Mouse (Mus musculus): ENCODE measurements at regions not wholly inside any gene's neighbourhood (a gene's known extent, or its start where the extent isn't known, plus 50 kb on each side); places are given as distances from the start of the nearest gene placed in this dataset.

DNA sequence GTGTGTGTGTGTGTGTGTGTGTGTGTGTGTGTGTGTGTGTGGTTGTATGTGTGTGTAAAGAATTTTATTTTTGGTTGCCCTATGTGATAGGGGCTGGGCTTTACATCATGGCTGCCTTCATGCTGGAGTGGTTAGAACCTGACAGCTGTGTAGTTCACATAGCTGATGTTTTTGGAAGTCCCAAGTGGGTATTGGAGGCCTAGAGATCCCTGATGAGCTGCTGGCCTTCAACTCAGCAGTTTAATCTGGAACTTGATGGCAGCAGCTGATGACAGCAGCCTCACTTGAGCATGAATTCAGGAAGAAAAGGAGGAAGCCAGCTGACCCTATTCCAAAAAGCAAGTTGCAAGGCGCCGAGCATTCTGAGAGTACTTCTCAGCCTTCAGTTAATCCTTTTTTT lies 846.6 kb downstream of the Adgrl2 start:
- no peak for DNase-seq (ENCODE audit: low spot score)

DNA sequence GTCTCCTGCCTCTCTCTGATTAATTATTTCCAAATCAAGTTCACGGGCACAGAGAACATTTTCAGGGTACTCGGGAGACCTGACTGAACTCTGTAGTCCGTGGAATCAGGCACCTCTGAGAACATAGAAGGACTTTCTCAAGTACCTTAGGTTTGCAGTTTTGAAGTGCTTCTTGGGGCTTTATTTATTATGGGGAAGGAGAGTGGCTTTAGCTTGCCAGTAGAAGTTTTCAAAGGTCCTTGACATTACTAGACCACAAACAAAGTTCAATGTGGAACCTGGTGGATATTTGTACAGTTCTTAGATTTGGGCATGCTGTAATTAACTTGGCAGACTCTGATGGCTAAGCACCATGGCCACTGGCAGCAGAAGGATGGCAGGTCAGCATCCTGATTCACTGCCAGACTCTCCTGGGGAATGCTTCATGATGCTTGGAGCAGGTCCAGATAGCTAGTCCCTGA lies 853.5 kb downstream of the Adgrl2 start:
- DNase-seq (ENCODE audit: low spot score), result no peak

DNA sequence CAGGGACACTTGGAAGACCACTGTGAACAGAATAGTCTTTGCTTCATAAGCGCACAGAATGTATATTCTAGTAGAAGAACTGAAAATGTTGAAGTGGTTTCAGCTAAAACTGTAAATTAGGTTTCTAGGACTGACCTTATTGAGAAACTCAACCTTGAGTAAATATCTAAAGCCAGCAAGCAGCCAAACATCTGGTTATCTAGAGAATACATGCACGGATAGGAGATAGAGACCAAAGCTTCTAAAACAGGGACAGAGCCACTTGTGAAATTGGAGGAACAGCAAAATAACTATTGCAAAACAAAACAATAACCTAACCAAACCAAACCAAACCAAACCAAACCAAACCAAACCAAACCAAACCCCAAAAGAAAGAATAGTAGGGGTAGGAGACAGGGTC lies 855.7 kb downstream of the Adgrl2 start:
- DNase-seq (ENCODE audit: low spot score), result no peak

DNA sequence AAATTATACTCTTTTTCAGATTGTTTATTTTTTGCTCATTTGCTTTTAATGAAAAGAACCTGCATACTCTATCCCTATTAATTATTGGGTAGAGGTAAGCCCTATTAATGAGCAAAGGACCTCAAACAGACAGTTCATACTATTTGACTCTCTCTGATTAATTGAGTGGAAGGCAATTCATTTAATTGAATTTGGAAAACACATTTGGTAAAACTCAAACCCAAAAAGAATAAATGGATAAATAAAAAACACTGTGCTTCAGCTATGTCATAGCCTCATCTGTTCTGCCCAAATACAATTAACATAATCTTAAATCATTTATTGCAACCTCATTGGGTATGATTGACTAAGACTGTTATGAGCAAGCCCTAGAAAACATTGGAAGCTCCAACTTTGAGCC lies 874.8 kb downstream of the Adgrl2 start:
- no peak for DNase-seq (ENCODE audit: low spot score)

DNA sequence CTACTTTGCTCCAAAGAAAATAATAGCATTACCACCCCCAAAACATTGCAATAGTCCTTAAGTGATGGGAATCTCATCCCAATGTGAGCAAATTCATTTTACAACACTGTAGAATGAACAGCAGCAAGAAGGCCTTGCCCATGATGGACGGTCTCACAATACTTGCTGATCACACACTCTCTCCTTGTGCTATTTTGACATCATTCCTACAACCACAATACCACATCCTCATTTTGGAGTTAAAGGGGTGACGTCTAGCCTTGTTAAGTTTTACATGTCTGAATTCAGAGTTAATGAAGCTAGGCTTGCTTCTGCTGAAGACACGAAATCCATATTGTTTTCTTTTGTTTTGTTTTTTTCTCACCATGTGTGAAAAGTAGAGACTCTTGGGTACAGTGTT lies 878.2 kb downstream of the Adgrl2 start:
- no peak for DNase-seq (ENCODE audit: low spot score)

DNA sequence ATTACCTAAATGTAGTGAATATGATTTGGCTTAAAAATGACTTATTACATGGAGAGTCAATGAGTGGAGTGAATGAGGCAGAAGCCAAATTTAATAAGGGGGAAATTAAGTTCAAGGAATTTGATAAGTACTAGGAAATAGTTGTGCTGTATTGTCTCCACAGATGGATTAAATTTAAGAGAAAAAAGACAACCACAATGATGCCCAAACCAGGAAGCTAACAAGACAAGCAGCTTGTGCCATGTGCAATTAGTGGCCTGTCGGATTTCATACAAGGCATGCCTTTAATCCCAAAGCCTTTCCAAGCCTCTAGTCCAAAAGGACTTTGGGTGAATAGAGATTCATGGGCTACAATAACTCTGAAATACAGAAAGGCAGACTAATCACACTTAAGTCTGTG lies 883.3 kb downstream of the Adgrl2 start:
- no peak for DNase-seq (ENCODE audit: low spot score)

DNA sequence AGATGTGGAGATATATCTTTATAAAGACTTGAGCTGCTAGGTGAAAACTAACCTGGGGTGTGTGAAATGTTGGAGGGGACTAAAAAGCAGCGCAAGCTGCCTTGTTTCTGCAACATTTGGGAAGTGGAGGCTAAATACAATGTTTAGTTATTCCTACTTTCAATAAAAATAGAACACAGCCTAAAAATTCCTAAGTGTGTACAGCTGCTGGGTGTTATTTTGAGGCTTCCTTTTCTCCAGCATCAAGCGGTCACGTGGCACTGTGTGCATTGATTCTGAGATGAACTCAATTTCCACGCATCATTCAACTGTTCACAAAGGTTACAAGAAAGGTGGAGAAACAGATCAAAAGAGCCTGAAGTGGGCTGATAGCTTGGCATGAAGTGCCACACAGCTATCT lies 896.4 kb downstream of the Adgrl2 start:
- no peak for DNase-seq (ENCODE audit: low spot score)

DNA sequence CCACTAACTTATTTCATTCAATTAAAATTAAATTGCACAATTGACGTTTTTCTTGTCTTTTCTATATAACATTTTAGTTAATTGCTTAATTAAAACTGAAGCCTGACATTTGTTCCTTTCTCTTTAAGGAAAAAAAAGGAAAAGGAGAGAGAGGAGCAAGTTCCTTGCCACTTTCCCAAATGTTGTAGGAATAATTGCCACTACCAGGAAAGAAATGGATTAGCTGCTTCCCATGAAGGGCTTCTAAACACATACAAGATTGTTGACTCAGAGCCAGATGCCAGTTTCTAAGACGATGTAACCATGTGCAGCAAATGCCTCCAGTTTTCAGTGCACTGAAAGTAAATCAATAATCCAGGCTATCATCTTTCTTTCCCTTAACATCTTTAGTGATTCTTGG lies 914.5 kb downstream of the Adgrl2 start:
- no peak for DNase-seq (ENCODE audit: low spot score)

DNA sequence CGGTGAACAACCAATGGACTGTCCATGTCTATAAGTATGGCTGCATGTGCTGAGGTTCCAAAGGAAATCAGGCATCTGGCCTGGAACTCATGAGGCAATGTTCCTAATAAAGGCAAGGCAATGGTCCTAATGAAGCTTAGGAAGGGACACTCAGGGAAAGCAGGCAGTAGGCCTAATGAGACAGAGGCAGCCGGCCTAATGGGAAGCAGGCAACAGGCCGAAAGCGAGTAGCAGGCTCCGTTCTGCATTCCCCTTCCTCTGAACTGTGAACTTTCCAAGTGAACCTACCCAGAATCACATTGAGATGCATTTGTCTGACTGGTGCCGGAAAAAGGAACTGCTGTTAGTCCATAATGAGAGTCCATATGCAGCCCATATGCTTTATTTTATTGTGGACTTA lies 923.7 kb downstream of the Adgrl2 start:
- DNase-seq (ENCODE audit: low spot score), result no peak

DNA sequence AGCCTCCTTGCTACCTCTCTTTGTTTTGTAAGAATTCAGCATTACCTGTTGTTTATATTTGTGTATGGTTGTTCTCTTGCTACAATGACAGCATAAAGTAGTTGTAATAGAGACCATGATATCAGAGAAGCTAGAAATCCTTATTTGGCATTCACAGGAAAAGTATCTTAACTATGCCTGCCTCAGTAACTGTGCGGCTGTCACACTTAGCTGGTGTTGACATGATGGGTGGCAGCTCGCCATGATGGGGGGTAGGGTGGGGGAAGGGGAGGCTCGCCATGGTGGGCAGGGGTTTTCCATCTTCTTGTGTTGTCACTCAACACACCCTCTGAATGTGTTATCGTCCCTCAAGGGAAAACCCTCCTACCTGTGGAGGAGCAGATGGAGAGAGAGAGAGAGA lies 934.3 kb downstream of the Adgrl2 start:
- no peak for DNase-seq (ENCODE audit: low spot score)

DNA sequence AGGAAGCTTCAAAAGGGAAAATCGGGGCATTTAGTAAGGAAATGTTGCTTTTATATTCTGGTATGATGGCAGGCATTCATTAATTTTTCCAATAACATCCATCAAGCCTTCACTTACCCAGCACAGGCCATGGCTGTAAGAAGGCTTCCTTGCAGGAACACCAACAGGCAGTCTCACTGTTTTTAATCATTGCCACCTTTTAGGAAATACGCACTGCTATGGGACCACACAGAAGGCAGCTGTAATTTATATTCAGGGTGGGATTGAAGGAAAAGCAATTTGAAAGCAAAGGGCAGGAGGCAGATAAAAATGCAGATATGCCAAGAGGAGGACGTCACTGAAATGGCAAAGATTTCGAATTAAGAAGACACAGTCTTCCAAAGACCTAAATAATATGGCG lies 937.8 kb downstream of the Adgrl2 start:
- DNase-seq (ENCODE audit: low spot score), result no peak

DNA sequence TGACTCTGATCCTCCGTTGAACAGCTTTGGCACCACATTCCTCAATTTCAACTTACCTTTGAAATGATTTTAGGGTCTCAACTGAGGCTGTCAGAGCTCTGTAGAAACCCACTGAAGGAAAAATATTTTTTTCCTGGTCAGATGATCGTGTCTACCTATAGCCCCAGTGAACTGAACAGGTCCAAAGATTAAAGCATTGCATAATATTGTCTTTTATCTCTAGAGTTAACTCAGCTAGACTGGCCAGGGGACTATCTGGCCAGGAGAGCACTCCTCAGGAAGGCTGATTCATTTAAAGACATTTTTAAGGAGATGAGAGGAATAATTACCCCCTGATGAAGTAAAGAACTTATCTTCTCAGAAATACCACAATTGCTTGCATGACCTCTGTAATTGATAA lies 942.1 kb downstream of the Adgrl2 start:
- no peak for DNase-seq (ENCODE audit: low spot score)

DNA sequence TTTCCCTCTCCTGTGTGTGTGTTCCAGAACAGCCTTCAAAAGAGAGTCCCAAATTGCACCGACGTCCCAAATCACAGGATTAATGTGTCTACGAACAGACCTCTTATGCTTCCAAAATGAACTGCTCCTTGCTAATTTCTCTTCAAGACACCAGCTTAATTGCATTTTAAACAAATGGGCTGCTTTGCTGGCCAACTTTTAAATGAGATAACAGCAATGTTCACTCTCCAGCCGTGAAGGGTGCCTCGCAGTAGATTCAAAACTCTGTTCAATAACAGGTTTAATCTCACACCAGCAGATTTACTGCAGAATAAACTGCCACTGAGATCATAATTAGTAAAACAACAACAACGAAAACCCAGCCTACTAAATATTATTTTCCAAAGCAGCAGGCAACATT lies 957.8 kb downstream of the Adgrl2 start:
- no peak for DNase-seq (ENCODE audit: low spot score)

DNA sequence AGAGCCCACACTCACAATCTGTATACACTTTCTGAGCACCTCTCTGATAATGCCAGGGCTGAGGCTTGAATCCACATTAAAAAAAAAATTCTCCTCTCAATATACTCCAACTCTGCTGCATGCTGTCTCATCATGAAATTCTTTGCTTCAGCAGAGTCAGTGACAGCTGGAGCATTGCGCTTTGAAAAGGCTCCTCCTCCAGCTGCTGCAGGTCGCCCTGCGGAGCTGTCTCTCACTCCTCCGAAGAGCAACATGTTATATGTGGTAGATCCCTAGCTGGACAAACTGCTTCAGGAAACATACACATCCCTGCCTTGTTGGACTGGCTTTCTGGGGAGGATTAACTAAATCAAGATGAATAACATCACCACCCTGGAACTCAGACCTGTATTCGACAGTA lies 984.5 kb downstream of the Adgrl2 start:
- no peak for DNase-seq (ENCODE audit: low spot score)

DNA sequence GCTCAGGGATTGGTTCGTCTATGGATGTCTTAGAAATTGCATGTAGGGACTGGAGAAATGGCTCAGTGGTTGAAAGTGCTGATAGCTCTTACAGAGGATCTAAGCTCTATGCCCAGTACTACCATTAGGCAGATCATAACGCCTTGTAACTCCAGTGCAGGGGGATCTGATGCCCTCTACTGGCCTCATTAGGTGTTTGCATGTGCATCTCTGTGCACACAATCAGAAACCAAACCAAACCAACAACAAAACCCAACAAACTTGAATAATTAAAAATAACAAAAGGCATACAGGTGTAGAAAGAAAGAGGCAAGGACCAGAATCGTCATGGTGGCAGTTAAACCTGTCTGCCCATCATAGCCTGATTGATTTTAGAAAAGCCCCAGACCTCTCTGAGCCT lies 986.3 kb downstream of the Adgrl2 start:
- DNase-seq (ENCODE audit: low spot score), result no peak

DNA sequence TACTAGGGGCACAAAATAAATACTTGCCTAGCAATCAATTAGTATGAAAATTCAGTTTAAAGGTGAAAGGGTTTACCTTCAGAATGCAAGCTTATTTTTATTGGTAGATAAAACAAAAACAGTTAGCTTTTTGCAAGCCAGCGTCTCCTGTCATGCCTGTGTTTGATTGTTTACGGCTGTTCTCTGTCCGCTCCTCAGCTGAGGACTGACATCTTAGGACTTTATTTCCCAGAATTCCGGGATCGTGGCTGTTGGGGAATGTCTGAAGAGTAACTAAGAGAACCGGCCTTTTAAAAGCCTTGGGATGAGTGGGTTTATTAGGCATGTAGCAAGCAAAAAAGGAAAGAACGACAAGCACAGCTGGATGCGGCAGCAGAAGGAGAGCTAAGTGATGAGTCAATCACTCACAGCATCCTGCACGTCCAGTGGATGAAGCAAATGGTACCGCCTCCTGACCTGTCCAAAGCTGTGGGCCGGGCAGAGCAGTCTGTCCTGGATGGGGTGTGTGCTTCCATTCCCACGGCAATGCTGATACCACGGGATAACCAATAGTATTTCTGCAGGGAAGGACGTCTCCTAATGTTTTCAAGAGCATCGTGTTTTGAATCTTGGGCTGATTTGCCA lies 990.9 kb downstream of the Adgrl2 start:
- no peak for DNase-seq (ENCODE audit: low spot score)

DNA sequence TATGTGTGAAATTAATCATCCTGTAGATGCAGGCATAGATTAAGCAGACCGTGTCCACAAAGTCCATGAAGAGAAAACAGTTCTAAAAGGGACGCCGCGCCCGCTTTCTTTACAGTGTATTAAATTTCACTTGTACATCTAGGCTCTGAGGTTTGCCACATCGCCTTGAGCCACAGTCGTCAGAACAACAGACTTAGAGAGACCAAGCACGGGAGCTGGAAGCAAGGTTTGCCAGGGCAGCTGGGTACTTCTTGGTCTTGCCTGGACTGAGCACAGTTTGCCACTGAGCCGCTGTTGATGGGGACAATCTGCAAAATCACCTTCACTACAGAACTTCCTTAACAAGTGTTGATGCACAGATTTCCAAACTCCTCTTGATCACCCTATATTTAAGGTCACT lies 998.6 kb downstream of the Adgrl2 start:
- DNase-seq (ENCODE audit: low spot score), result no peak

DNA sequence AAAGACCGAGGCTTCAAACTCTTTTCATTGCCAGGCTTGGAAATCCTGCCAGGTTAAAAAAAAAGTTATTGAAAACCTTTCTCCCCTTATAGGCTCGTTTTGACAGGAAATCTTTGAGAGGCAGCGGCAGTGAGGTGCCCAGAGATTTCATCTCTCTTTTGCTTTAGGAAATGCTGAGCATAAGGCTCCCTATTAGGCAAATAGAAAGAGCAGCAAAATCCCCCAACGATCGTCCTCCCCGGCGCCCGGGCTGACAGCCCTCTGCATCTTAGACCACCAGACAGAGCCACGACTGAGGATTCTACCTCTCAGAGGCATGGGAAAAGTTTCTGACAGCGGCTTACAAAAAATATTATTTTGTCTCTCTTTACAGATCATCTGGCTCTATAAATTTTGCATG lies 999.5 kb downstream of the Adgrl2 start:
- no peak for DNase-seq (ENCODE audit: low spot score)

DNA sequence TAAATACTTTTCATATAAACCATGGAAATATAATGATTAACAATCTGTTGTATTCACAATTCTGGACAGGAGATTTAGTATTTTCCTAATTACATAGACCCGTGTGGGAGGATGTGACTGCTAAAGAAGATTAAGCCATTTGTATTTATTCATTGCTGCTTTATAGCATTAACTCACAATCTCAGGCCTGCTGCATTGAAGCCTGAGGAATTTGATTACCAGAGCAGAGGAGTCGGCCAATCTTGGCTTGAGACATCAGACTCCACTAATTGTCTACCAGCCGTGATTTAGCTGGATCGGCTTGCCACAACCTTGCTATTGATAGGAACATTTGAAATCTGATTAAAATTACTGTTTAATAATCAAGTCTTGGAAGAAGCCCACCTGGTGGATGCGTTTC lies 1007.5 kb downstream of the Adgrl2 start:
- no peak for DNase-seq (ENCODE audit: low spot score)

DNA sequence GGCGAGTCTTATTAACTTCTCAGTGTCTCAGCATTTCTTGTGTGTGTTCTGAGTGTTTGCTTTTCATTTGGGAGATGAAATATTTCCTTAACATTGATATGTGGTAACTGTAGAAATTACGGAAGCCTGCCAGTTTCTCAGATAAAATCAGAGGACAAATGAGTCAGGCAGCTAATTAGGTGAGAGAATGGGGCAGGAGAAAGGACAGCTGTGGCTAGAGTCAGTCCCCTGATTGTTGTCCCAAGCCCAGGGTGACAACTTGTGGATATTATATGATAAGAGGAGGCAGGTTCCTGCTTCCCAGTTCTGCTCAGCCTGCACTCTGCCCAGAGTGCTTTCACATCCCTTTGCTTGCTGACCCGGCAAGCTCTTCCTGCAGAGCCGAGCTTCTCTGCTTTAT lies 1008.7 kb downstream of the Adgrl2 start:
- DNase-seq (ENCODE audit: low spot score), result no peak

DNA sequence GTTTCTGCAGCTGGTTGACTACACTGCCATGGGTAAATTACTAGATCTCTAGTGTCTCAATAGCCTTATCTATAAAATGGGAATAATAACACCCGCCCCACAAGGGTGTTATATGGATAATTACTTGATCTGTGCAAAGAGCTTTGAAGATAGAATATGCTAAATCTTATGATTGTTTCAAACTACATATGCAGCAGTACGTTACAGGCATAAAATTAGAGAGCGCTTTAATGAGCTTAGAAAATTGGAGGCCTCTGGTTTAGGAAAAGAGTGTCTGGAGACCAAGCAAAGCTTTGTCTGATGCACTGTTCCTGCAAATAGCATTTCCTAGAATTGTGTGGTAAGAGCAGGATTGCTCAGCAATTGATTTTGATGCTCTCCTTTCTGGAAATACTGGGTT lies 1013.8 kb downstream of the Adgrl2 start:
- DNase-seq (ENCODE audit: low spot score), result no peak

DNA sequence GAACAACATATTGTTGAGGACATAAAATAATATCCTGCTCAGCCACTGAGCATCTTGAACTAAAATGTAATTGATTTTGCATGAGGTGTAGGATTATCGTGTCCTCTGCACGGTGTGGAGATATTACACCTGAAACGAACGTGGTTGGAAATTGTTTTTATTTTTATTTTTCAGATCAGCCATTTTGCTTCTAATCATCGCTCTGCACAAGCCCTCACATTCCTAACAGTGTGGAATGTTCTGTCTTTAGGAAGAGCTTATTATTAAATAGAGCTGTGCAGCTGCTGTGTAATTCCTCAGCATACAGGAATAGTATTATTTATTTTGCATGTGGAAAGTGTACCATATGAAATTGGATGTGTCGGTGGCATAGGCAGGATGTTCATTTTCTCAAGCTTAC lies 1014.3 kb downstream of the Adgrl2 start:
- DNase-seq (ENCODE audit: low spot score), result no peak

DNA sequence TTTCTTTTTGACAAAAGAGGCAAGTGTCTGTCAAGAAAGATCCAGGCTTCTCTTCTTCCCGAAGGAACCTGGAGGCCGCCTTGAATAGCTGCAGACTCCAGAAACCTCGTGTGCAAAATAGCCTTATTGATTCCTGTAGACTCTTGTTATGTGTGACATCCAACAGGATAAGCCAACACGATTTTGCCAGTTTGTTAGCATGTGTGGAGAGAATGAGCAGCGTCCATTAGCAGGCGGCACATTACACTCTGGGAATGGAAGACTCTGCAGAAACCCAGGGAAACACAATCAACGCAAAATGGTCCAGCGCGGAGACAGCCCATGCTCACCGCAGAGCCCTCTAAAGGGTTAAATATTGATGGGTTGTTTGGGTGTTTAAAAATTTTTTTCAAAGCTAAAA lies 1014.9 kb downstream of the Adgrl2 start:
- DNase-seq (ENCODE audit: low spot score), result no peak

DNA sequence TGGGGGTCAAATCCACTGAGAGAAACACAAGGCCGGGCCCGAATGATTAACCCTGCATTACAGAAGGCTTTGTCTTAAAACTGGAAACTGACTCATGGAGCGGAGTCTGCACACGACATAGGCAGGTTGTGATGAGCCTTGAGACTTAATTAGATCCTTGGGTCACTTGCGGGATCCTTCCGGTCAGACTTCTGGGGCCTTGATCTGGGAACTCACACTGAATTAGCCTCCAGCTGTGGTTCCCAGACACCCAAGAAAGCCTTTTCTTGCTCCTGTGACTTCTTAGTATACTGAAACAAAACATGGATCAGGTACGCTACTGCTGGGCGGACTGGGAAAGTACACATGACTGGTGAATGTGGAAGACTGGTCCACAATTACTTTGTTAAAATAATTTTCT lies 1015.8 kb downstream of the Adgrl2 start:
- DNase-seq (ENCODE audit: low spot score), result no peak

DNA sequence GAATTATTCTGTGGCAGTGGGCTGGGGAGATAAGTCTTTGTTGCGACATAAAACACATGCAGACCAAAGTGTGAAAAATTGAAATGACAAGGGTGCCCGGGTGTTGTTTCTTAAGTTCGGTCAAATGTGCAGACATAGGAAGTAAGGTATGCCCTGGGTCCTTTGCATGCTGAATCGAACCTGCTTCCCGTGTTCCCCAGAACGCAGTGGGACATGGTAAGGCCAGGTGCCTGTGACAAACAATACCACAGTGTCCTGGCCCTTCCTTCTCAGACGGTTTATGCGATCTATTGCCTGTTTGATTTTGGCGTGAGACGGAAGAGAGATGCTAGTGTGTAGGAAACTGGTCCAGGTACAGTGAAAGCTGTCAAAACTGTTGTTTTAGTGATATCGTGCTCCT lies 1022.1 kb downstream of the Adgrl2 start:
- no peak for DNase-seq (ENCODE audit: low spot score)
